Mouse (Mus musculus) urinary bladder, postnatal 14 days (tissue): ENCODE measurements around the gene Nbl1.

Experiments used
- DNase-seq: peaks from one replicate; pipeline ENCODE4 v3.0.0; 2021; ENCODE audit warnings: low spot score

Nbl1 gene

DNA sequence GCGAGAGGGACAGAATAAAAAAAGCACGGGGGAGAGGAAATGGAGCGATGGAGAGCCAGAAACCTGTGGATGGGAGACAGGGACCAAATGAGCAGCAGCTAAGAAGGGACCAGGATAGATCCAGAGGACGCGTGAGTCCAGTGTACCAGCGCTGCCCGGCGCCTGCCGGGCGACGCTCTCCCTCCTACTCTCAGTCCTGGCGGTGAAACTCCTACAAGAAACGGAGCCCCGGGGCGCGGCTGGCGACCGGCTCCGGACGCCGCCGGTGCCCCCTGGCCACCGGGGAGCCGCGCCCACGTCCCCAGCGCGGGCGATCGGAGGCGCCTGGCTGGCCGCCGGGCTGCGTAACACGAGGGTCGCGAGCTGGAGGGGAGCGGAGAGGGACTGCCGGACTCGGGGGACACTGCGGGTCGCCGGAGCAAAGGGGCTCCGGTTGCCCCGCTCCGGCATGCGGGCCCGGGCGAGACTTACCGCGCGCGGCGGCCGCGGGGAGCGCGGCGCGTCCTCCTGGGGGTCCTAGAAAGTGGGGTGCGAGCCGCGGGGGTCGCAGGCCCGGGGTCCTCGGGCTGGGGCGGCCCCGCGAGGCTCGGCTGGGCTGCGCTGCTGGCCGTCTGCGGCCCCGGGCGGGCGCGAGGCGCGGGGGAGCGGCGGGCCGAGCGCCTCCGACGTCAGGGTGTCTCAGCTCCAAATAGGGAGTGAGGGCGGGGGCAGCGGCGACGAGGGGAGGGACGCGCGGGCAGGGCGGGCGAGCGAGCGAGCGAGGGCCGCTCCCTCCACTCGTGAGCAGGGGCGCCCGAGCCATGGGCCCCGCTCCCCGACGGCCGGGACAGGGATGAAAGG, at the start of gene Nbl1:
Gene Nbl1 (minus strand): TSS at position 638 of the 840 bp plus-strand sequence.
- peak; percentile 76 for DNase-seq

DNA sequence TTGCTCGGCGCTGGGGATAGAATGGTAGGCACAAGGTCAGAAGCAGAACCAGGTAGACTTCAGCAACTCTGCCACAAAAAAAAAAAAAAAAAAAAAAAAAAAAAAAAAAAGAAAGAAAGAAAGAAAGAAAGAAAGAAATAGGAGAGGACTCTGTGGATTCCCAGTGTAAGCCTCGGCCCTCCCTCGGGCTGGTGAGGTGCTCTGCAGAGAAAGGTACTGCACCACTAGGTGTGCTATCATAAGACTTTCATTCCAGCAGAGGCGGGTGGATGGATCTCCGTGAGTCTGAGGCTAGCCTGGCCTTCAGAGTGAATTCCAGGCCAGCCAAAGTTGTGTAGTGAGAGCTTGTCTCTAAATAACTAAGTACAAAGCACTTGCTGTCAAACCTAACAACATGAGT, 49.0 kb upstream of the Nbl1 start:
- no peak for DNase-seq

DNA sequence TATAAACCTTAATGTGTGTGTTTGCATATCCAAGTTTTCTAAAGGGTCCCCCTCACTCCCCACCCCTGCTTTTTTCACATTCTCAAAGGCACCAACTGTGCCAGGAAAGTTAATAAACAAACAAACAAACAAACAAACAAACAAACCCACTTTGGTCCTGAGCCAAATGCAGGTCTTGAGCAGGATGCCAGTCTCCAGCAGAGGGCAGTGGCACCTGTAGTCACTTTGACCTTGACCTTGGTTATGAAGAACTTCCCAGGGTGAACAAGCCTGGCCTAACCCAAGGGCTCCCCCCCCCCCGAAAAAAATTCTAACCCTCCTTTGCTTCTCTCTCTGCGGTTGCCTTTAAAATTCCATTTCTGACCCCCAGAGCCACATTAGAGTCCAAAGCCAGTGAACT, 47.5 kb upstream of the Nbl1 start:
- DNase-seq: no peak

DNA sequence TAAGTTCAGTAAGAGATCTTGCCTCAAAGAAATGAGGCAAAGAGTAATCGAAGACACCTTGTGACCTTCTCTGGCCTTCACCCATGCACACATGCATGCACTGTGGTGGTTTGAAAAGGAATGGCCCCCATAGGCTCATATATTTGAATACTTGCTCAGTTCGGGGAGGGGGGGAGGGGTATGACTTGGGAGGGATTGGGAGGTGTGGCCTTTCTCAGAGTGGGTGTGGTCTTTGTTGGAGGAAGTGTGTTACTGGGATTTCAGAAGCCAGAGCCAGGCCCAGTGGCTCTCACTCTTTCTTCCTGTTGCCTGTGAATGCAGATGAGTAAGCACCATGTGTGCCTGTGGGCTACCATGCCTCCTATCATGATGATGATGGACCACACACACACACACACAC, 43.2 kb upstream of the Nbl1 start:
- no peak for DNase-seq

DNA sequence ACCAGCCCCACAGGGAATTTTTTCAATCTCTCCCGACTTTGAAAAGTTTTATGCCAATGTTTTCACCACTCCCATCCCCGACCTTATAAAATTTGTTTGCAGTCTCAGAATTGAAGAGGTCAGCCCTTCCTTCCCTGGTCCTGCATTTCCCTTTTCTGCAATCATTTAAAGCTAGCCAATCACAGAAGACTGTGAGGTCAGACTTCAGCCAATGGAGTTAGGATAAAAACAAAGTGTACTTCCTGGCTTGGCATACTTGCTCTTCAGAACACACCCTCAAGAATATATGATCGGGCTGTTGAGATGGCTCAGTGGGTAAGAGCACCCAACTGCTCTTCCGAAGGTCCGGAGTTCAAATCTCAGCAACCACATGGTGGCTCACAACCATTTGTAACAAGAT, 40.3 kb upstream of the Nbl1 start:
- DNase-seq: no peak

DNA sequence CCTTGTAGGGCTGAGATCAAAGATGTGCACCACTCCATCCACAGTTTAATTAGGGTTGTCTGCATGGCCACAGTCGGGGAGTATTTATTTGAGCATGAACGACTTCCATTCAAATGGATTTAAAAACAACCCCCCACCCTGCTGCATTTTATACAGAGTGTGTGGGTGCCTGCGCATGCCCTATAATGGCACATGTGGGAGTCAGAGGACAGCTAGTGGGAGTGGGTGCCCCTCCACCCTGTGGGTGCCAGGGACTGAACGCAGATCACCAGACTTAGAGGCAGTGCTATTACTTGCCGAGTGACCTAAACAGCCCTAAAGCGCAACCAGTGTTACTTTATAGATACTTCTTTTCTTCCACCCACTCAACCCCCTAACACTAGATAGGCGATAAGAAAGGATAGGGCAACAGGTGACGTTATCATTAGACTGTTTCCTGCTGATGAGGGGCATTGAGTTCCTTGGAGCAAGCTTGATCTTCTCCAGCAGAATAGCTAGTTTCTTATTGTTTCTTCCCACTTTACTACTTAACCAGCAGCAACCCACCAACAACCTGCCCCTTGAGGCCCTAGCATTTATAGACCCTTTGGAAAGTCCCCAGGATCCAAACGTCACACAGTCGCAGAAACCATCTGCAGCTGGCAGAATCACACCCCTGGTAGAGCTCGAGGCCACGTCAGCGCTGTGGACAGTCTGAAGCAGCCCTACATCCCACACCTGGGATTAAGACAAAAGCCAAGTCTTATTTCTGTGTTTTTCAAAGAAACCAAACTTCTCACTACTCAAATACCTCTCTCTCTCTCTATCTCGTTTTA, 39.3 kb upstream of the Nbl1 start:
- DNase-seq: no peak

DNA sequence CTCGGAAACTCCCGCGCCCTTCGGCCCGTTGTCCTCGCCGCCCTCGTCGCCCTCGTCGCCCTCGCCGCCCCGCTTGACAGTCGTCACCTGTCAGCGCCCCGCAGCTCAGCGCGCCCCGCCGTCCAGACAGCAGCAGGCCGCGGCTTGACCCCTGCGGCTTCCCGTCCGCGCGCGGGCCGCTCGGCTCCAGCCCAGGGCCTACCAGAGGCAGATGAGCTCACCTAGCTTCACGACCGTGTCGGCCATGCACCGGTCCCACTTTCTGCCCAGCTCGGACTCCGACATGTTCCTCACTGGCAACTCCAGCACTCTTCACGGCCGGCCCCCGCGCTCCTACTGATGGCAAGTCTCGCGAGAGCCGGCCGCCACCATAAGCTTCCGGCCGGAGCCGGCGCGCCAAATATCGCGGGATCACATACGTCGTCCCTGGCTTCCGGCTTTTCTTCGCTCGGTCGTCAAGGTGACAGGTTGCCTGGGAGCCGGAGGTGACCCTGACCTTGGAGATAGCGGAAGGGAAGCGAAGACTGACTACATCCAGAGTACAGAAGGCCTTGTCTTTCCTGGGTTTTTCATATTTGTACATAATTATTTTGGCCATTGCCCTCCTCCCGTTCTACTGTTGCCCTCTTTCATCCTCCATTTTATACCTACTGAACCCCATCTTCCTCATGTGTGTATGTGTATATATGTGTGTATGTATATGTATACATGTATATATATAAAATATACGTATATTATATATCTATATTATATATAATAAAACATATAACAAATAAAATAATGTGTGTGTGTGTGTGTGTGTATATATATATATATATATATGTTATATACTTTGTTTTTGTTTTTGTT, 38.1 kb upstream of the Nbl1 start, which contains the start of gene Minos1:
Gene Minos1 (minus strand): TSS at position 413 of the 849 bp plus-strand sequence.
- DNase-seq: peak; percentile 98

DNA sequence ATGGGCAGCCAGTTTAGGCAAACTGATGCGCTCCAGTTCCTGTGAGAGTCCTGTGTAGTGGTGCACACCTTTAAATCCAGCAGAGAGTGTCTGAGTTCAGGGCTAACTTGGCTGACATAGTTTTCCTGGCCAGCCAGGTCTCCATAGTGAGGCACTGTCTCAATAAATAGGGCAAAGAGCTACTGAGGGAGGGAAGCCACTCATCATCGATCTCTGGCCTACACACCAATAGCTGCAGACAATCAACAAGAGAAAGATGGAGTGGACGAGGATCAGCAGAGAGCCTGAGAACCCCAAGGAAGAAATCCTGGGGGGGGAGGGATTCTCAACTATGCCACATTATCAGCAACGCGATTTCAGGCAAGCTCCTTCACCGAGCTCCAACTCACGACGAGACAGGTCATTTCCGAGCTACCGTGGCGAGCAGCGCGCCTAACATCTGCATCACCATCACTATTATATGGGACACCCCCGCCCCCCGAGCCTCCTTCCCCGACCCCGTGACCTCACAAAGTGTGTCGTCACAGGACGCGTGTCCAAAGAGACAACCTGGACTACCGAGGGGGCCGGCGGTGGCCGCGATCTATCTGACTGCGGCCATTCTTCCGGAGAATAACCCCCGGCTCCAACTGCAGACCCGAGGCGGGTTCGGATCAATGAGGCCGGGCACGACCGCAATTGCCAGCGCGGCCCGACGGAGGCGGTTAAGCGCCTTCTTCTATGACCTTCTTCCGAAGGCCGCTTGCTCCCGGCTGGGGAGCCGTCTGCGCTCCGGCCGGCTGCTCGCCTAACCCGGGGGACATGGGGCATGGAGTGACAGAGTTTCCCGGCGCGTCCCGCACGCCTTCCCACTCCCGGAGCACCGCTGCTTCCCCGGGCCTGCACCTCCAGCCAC, 37.3 kb upstream of the Nbl1 start:
- peak; percentile 29 for DNase-seq

DNA sequence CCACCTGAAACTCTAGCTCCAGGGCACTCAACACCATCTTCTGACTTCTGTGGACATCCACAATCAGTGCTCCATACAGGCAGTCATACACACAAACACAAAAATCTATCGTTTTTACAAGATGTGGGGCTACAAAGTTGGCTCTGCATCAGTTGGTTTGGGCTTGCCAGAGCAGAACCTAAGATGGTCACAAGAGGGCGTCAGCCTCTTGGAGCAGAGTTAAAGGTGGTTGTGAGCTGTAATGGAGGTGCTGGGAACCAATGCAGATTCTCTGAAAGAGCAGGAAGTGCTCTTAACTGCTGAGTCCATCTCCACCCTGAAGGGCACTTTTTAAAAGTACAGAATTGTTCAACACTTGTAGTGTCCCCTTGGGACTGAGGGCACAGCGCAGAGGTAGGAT, 33.7 kb upstream of the Nbl1 start:
- DNase-seq: no peak

DNA sequence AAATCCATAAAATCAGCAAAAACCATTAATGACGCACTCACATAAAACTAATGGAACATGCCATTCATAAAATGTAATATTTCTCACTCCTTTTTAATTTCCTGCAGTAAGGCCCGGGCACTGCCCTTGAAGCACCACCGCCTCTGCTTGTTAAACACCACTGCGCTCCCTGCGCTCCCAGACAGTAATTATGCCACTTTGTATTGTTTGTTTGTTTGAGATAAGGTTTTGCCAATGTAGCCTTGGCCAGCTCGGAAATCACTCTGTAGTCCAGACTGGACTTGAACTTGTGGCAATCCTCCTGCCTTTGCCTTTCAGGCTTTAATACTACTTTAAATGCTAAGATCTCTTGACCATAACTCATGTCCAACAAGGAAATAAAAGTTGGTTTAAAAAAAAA, 32.1 kb upstream of the Nbl1 start:
- DNase-seq: no peak

DNA sequence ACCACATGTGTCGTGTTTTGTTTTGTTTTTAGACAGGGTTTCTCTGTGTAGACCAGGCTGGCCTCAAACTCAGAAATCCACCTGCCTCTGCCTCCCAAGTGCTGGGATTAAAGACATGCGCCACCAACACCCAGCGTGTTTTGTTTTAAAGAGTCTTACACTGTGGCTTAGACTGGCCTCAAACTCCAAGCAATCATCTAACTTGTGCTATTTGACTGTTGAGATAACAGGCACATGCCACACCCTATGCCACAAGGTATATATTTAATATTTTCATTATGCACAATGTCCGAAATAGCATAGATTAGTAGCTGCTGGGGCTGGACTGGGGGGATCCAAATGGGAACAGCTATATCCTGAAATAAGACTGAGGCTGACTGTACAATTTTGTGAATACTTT, 29.8 kb upstream of the Nbl1 start:
- DNase-seq: no peak

DNA sequence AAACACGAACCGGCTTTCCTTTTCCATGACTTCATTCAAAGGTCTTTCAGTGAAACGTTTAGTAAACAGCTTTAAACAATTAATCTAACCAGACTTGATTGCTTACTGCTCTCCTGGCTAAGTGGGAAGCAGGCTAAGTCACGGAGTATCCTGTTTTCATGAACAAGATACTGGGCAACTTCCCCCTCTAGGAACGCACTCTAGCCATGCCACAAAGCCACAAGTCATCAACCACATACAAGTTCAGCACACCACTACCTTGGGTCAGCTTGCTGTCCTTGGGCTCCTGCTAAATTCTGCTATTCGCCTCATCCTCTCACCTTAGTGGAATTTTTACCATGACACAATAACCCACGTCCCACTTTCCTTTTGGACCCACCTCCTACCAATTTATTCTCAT, 28.2 kb upstream of the Nbl1 start:
- DNase-seq: no peak

DNA sequence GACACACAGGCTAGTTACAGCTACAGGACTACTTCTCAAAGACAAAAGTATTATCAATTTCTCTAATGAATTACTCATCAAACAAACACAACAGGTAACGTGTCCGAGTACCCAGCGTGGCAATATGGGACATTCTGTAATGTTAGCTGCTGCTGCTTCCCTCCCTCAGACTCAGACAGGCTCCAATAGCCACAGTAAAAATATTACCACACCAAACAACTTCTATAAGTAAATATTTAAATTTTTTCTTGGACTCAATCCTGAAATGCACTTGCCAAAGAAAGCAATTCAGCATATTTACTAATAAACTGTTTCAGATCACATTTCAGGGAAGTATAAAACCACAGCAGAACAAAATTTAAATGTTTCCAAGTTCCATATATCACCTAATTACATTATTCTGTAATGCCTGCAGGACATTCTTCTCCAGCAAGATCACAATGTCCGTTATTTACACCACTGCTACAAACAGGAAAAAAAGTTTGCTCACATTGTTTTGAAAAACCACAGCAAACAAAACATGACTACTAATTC, 27.6 kb upstream of the Nbl1 start:
- DNase-seq: no peak

DNA sequence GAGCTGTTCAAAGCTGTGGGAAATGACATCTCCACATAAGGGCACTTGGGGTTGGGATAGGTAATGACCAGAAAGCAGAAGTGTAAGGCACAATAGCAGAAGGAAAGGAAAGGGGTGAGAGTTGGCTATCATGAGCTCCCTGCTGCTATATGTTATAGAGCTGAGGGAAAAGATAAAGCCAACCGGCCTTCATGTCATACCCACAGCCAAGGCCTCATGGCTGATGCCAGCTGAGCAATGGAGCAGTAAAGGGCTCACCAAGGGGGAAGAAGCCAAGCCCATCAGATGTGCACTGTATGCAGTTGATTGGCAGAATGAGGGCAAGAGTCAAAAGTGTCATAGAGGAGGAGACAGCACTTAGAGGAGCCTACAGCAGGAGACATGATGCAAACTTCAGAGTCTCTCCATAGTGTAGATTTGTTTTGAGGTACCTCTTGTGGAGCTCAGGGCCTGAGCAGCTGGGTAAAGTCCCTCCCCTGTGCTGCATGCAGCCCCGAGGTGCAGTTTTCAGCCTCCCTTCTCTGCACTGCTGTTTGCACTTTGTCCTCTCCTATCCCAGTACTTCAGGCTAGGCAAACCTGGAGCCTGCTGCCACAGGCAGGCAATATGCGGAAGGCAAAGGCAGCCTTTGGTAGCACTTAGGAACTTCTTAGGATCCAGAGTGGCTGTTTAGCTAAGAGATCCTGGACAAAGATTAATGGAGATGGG, 23.7 kb upstream of the Nbl1 start:
- DNase-seq: no peak

DNA sequence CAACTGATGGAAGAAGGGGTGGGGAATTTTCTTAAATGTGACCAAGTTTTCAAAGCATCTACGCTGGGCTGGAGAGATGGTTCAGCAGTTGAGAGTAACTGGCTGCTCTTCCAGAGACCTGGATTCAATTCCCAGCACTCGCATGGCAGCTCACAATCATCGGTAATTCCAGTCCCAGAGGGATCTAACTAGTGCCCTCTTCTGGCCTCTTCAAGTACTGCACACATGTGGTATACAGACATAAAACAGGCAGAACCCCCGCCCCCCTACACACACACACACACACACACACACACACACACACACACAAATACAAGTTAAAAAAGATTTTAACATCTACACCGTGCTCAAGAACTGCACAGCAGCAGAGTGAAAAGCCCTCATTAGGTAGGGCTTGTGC, 22.9 kb upstream of the Nbl1 start:
- no peak for DNase-seq

DNA sequence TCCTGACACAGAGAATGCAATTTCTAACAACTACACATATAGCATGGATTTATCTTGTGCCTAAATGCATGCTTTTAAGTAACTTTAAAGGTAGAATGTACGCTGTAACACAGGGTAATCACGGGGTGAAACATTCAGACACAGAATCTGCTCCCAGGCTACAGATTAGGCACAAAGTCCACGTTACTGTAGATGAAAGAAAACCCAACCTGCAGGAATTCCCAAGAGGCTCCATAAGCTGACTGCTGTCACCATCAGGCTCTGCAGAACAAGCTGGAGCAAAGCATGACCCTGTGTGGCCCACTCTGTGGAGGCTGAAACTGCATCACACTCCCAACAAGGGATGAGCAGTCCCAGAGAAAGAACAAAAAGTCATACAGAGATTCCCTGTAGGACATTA, 19.7 kb upstream of the Nbl1 start:
- DNase-seq: no peak

DNA sequence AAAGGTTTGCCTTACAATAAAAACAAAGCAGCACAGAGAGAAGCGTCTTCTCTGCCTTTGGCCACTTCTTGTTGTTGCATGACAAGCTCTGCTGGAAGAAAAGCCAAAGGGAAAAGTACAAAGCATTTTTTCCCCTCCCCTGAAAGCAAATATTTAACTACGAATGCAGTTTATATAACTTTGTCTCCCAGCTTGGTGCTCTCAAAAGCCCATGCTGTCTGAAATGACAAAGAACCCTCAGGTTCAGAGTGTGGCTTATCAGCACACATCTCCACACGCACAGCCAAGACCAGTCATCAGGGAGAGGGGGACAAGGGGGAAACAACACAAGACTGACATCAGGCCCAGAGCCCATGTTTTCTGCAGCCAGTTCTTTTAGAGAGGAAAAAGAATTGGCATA, 18.6 kb upstream of the Nbl1 start:
- DNase-seq: peak; percentile 21

DNA sequence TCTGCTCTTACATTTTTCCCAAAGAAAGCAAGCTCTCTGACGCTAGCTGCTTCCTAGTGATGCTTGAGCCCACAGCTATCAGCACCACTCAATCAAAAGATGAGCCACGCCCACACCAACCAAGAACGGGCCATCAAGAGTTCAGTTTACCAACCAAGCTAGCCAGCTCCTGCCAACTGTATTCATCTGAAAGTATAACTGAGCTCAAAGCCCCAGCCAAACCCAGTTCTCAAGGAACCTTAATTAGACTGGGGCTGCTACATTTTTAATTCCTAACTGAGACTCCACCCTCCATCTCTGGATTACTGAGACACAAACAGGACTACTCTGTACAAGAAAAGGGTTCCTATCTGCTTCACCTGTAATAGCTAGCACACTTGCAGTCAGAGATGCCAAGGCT, 18.1 kb upstream of the Nbl1 start:
- DNase-seq: no peak

DNA sequence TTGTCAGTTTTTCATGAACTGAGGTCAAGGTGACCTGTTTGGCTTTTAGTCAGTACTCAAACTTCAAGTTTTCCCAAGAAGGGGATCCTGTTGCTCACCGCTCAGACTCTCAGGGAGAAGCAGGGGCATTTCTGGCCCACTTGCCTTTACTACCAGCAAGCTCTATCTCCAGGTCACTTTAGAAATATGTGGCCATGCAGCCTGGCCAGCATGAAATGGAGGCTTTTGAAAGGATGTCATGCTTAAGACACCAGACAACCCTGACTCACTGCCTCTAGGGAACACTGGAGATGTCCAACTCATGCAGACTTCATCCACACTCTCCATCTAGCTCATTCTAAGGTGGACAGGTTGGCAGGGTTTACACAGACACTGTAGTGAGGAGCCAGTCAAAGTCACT, 12.7 kb upstream of the Nbl1 start:
- no peak for DNase-seq

DNA sequence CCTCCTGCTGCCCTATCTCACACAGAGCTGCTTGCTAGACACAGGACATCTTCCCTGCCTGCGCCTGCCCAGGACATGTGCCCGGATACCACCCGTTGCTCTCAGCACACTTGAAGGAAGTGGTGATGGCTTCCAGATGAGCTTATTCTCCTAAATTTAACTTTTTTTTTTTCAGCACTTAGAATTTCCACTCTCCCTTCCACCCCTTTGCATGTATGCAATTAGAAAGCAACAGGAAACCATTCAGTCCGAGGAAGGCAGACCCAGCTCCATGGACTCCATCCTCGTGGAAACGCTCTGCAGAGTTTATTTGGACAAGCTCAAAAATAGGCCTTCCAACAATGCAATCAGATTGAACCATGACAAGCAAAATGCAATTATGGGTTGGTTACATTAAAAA, 8.8 kb upstream of the Nbl1 start:
- no peak for DNase-seq
